ENCODE assay signal across 21 mouse cellular contexts in the genomic region with DNA sequence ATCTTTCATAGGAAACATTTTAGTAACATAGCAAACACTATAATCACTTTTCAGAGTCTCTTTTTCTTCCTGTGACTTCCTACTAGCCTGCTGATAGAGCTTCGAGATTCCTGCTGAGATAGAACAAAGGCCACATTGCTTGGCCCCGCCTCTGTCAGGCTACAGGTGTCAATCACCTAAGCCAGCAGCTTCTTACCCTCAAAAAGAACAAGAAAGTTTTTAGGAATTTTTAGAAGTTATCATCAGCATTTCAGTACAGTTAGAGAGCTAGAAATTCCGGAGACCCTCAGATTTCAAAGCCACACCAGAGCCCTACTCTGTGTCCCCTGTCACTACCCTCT.
DNase-seq lines count a peak whose midpoint lies in the region; ATAC-seq and TF ChIP-seq lines count a peak whose summit lies in the region.
"Had no signal": no experiment of that assay in that cellular context is flagged by ENCODE, and none has a peak within 500 bp of the region (broad histone marks: within the 10 kb centered on the region; RNA-seq: fewer than 3 reads in every experiment).

No protein-coding gene starts in this region.

- ATAC-seq in kidney, embryonic 14.5 days (ENCODE audit: low FRiP score, low TSS enrichment) = no peak
- peak; percentile 85 for ATAC-seq in intestine, embryonic 16.5 days
- no peak for ATAC-seq in forebrain, embryonic 14.5 days
- ATAC-seq: forebrain, postnatal 0 days; hindbrain, embryonic 16.5 days; Patski had no signal

- H3K9me3 ChIP-seq in kidney, embryonic 14.5 days (ENCODE audit: control insufficient read depth, low read length) = no peaks in the 10 kb centered on the region
- H3K9me3 ChIP-seq in intestine, embryonic 16.5 days (ENCODE audit: control insufficient read depth, low read length) = no peaks in the 10 kb centered on the region
- H3K9me3 ChIP-seq in forebrain, embryonic 14.5 days (replicated peaks; ENCODE audit: control insufficient read depth, low read length) = no peaks in the 10 kb centered on the region
- H3K9me3 ChIP-seq: embryonic facial prominence, embryonic 13.5 days; forebrain, embryonic 12.5 days; heart, embryonic 12.5 days; hindbrain, embryonic 12.5 days had no signal

- H3K4me2 ChIP-seq in kidney, embryonic 14.5 days (replicated peaks; ENCODE audit: low read depth, low read length) = no peak overlapping the region
- no peak overlapping the region for H3K4me2 ChIP-seq in intestine, embryonic 16.5 days (ENCODE audit: low read depth, low read length)
- no peak overlapping the region for H3K4me2 ChIP-seq in forebrain, embryonic 14.5 days (ENCODE audit: low read length)
- H3K4me2 ChIP-seq: embryonic facial prominence, embryonic 13.5 days; forebrain, embryonic 12.5 days; heart, embryonic 12.5 days; hindbrain, embryonic 12.5 days had no signal

- H3K27ac ChIP-seq in kidney, embryonic 14.5 days (ENCODE audit: low read depth, low read length) = no peak overlapping the region
- no peak overlapping the region for H3K27ac ChIP-seq in intestine, embryonic 16.5 days (ENCODE audit: low read length)
- peak overlapping the region; percentile 62 for H3K27ac ChIP-seq in small intestine, adult 2 months (ENCODE audit: insufficient read depth, low read depth, low read length)
- H3K27ac ChIP-seq in forebrain, embryonic 14.5 days (ENCODE audit: low read depth, low read length) = no peak overlapping the region
- H3K27ac ChIP-seq: embryonic facial prominence, embryonic 13.5 days; forebrain, embryonic 12.5 days; hindbrain, embryonic 12.5 days had no signal

- H3K4me1 ChIP-seq in kidney, embryonic 14.5 days (ENCODE audit: control insufficient read depth, insufficient read depth, low read length) = no peaks in the 10 kb centered on the region
- H3K4me1 ChIP-seq in intestine, embryonic 16.5 days (ENCODE audit: control insufficient read depth, insufficient read depth, low read length) = peaks cover 8% of the 10 kb centered on the region; the same call in 1 of the 2 replicates
- H3K4me1 ChIP-seq in small intestine, adult 2 months (ENCODE audit: control insufficient read depth, insufficient read depth, insufficient read length, low read length) = peaks cover 5% of the 10 kb centered on the region
- no peaks in the 10 kb centered on the region for H3K4me1 ChIP-seq in forebrain, embryonic 14.5 days (ENCODE audit: control insufficient read depth, insufficient read depth, low read length)
- H3K4me1 ChIP-seq: embryonic facial prominence, embryonic 13.5 days; forebrain, embryonic 12.5 days; hindbrain, embryonic 12.5 days had no signal

- no peak overlapping the region for H3K4me3 ChIP-seq in kidney, embryonic 14.5 days (ENCODE audit: low read length)
- H3K4me3 ChIP-seq in intestine, embryonic 16.5 days (ENCODE audit: low read length) = no peak overlapping the region
- no peak overlapping the region for H3K4me3 ChIP-seq in small intestine, adult 2 months (ENCODE audit: low read depth, low read length)
- no peak overlapping the region for H3K4me3 ChIP-seq in forebrain, embryonic 14.5 days (ENCODE audit: low read depth, low read length)
- H3K4me3 ChIP-seq: embryonic facial prominence, embryonic 13.5 days; forebrain, embryonic 12.5 days; heart, embryonic 12.5 days; hindbrain, embryonic 12.5 days had no signal

- peak; percentile 18 for DNase-seq in kidney, adult 18-20 months
- DNase-seq in kidney, postnatal 10 days = peak; percentile 24
- no peak for DNase-seq in adrenal gland, postnatal 36 days
- no peak for DNase-seq in urinary bladder, postnatal 4 days (ENCODE audit: low spot score in 2 of 2)
- DNase-seq in forebrain, embryonic 14.5 days (ENCODE audit: low spot score) = no peak
- DNase-seq: adrenal gland, adult 2 months; cerebellum, adult 11-12 months; cerebellum, adult 9-11 months; cerebellum, postnatal 36 days; forebrain, postnatal 0 days; gastrocnemius, postnatal 14 days; heart, postnatal 36 days had no signal

- no peak for TF ChIP-seq POLR2A in small intestine, adult 2 months (IDR thresholded peaks at IDR 0.05; ENCODE audit: low read depth, low read length)

- no peak for TF ChIP-seq CTCF in small intestine, adult 2 months (IDR thresholded peaks at IDR 0.05; ENCODE audit: extremely low read depth, insufficient read length, insufficient replicate concordance, low read depth, low read length)

- H3K9ac ChIP-seq in kidney, embryonic 14.5 days (ENCODE audit: low read depth, low read length) = no peak overlapping the region
- H3K9ac ChIP-seq in intestine, embryonic 16.5 days (ENCODE audit: low read depth, low read length) = no peak overlapping the region
- no peak overlapping the region for H3K9ac ChIP-seq in forebrain, embryonic 14.5 days (ENCODE audit: low read length)
- H3K9ac ChIP-seq: embryonic facial prominence, embryonic 13.5 days; forebrain, embryonic 12.5 days; forebrain, postnatal 0 days; heart, embryonic 12.5 days; hindbrain, embryonic 12.5 days had no signal

- no peaks in the 10 kb centered on the region for H3K36me3 ChIP-seq in kidney, embryonic 14.5 days (ENCODE audit: control insufficient read depth, insufficient read depth, low read length)
- no peaks in the 10 kb centered on the region for H3K36me3 ChIP-seq in intestine, embryonic 16.5 days (ENCODE audit: control insufficient read depth, insufficient read depth, low read length)
- no peaks in the 10 kb centered on the region for H3K36me3 ChIP-seq in small intestine, adult 2 months (ENCODE audit: control insufficient read depth, insufficient read depth, low read length)
- H3K36me3 ChIP-seq in forebrain, embryonic 14.5 days (ENCODE audit: control insufficient read depth, insufficient read depth, low read length) = no peaks in the 10 kb centered on the region
- H3K36me3 ChIP-seq: embryonic facial prominence, embryonic 13.5 days; forebrain, embryonic 12.5 days; heart, embryonic 12.5 days; hindbrain, embryonic 12.5 days had no signal

- 61% methylated on average over 3 of the region's 3 CpGs for WGBS in kidney, embryonic 14.5 days
- WGBS in intestine, embryonic 16.5 days = 53% methylated on average over 3 of the region's 3 CpGs
- 40% methylated on average over 3 of the region's 3 CpGs for WGBS in small intestine, adult 2 months
- 45% methylated on average over 3 of the region's 3 CpGs for WGBS in forebrain, embryonic 14.5 days

- H3K27me3 ChIP-seq in kidney, embryonic 14.5 days (ENCODE audit: control insufficient read depth, insufficient read depth, low read length) = no peaks in the 10 kb centered on the region
- H3K27me3 ChIP-seq in intestine, embryonic 16.5 days (replicated peaks; ENCODE audit: control insufficient read depth, insufficient read depth, low read length) = no peaks in the 10 kb centered on the region
- H3K27me3 ChIP-seq in small intestine, adult 2 months (ENCODE audit: control insufficient read depth, insufficient read depth, low read length) = no peaks in the 10 kb centered on the region
- no peaks in the 10 kb centered on the region for H3K27me3 ChIP-seq in forebrain, embryonic 14.5 days (replicated peaks; ENCODE audit: control insufficient read depth, insufficient read depth, low read length)
- H3K27me3 ChIP-seq: embryonic facial prominence, embryonic 13.5 days; forebrain, embryonic 12.5 days; heart, embryonic 12.5 days; hindbrain, embryonic 12.5 days; Patski had no signal

Comparison
In these comparisons a context has a peak if more than half of its experiments do, and no peak if none do; other contexts are left out.
1. DNase-seq: peak in kidney, adult 18-20 months (single experiment) and kidney, postnatal 10 days (single experiment); none in adrenal gland, postnatal 36 days (0 of 2), urinary bladder, postnatal 4 days (0 of 2) and forebrain, embryonic 14.5 days (single experiment).